Mouse (Mus musculus) gastrocnemius, postnatal 14 days (tissue): ENCODE data around the gene Aldh3a1. TPM values are rescaled to one million over a fixed set of nuclear protein-coding genes. Genes with fewer than 3 reads are reported as not detected.

ENCODE experiments used
- DNase-seq: peaks from one replicate; pipeline ENCODE4 v3.0.0; 2021; ENCODE audit warnings: mixed read lengths
- intact Hi-C: fragments of 180-260 bp; cut with DNase I; formaldehyde crosslinking; loops from one replicate; pipeline ENCODE4 v1.15.1; 2025; ENCODE audit warnings: low total_unique reads
- total RNA-seq, 2 experiments: library from RNA; stranded (reverse); gene quantifications; 2 replicates each; pipeline ENCODE4 v1.2.3; 2021

Gene Aldh3a1
- total RNA-seq, 2 experiments from 2014 or later, result 0.23 TPM; not detected in 1

DNA sequence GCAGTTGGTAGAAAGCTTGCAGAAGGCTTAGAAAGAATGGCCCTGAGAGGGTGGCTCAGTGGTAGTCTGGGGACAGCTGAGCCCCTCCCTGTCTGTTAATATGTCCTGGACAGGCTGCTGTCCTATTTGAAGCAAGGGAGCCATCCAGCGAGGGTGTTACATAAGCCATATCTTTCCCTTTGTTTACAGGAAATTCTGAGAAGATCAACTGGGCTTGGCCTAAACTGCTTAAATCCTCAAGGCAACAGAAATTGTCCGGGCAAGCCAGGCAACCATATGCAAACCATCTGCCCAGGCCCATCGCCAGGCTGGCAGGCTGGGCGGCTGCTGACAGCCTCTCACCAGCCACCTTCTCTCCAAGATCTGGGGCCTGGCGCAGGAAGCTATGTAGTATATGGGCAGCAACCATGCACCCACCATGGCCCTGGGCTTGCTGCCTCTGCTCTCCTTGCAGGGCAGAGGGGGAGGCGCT is 18.6 kb downstream of the Aldh3a1 start:
- DNase-seq, result peak; percentile 35
- intact Hi-C loops, result no loop called here

DNA sequence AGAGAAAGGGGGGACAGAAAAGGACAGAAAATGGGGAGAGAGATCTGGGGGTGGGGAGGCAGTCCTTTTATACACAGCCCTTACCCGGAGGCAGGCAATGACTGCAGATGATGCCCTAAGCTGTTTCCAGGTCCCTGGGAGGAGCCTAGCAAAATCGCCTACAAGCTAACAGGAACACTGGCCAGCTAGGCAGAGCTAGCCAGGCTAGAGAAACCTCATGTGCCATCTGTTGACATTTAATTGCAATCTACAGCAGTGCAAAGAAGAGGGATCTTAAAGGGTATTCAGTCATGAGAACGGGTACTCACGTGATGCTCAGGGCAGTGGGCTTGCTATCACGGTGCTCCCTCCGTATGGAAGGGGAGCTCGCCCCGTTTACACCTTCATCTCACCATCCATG is 20.5 kb downstream of the Aldh3a1 start:
- no peak for DNase-seq
- intact Hi-C loops, result no loop called here

DNA sequence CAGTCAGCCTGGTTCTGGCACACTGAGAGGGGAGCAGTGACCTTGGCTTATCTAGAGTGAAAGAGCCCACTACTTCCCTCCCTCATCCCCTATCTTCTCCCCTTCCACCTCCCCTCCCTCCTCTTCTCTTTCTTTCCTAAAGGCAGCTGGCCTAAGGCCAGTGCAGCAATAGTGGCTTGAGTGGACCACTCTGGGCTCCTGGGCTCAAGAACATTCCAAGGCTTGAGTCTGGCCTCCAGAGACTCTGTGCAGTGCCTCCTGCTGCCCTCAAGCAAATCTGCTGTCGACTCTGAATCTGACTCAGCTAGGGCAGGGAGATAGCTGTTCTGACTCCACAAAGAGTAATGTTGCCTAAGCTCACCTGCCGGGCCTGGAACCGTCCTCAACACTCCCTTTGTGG is 21.1 kb downstream of the Aldh3a1 start:
- intact Hi-C loops, result no loop called here
- DNase-seq, result no peak

DNA sequence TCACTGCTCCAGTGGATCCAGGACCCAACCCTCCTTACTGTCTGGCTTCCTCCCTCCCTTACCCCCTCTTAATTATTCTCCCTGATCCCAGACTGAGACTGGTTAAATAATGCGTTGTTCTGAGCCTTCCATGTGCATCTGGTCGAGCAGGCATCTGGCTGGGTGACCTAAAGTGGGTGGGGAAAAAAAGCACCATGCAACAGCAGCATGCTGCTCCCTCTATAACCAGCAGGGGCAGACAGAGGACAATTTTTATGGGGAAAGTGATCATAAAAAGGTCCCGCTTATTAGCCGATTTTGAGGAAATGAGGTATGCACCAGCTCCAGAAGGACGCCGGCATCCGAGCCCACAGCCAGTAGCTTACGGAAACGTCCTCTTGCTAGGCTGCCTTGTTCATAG is 24.0 kb downstream of the Aldh3a1 start:
- peak; percentile 63 for DNase-seq
- intact Hi-C loops, result no loop called here

DNA sequence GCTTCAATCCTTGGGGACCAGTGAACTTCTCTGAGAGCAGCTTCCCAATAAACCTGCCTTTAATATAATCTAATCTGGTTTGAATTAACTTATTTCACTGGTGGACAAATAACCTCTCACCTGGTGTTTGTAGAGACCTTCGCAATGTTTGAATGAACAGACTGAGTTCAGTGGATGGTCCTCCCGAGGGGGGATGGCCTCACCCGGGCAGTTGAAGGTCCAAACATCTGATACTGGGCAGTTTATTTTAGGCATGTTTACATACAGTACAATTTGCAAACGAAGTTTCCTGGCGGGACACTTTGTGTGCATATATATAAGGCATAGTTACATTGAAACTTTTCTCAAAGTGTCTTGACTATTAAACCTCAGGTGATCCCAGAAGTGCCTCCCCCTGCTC is 26.8 kb downstream of the Aldh3a1 start:
- DNase-seq, result no peak
- intact Hi-C loops, result no loop called here

DNA sequence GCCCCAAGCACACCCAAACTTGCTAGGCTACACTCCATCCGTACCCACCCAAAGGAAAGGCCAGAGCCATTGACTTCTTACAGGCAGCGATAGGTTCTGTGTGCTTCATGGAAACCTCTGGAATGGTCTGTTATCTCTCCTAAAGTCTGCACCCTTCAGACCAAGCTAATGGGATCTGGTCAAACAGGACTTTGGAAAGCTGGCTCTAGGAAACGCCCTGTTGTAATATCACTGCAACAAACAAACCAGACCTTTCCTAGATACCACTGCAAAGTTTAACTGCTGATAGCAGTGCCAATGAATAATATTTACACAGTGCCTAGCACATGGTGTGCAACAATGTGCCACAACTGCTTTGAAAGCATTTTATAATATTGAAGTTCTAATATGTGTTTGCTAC is 28.7 kb downstream of the Aldh3a1 start:
- intact Hi-C loops, result no loop called here
- no peak for DNase-seq

DNA sequence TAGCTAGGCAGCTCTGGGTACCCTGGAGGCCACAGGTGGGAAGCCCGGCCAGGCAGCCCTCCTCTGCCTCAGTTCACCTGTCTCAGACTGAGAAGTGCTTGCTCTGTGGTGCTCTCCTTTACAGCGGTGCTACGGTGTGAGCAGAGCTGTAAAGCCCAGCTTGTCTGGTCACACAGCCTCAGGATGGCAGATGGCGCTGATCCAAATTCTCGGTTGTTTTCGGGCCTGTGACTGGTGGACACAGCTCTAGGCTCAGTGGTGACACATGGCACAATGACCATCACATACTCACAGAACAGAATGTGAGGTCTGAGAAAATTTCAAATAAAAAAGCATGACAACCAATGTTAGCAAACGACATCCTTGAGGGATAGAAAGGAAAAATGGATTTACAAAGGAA is 37.1 kb downstream of the Aldh3a1 start:
- intact Hi-C loops, result no loop called here
- no peak for DNase-seq

DNA sequence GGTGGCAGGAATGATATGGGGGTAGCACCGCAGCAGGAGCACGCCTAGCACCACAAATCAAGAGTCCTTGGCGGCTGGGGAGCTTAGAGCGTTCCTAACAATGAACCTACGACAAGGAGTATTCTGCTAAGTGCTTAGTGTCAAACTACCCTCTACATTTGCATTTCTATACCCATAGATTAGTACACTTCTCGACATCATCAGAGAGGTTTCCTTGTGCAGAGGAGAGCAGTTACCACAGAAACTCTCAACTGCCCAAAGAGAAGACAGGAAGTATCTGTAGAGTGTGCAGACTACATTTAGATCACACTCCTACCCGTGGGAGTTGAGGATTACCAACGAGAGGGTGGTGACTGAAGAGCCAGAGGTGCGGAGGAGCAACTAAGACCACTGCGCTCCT is 44.4 kb downstream of the Aldh3a1 start:
- DNase-seq, result no peak
- intact Hi-C loops, result no loop called here

DNA sequence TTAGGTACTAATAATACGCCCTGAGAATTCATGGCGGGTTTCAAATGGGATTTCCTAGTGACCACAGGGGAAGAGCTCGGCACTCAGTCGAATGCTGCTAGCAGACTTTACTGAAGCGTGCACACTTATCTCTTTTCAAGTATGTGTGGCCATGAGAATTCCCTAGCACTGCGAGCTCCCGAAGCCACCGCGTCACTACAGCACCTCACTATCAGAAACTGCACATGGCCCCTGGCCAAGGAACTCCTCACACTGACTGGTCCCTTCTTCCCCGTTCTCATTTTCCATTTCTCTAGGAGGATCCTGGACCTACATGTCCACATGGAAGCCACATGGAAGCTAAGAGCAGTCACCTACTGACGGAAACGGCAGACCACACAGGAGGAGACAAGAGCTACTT is 45.5 kb downstream of the Aldh3a1 start:
- intact Hi-C loops, result no loop called here
- no peak for DNase-seq

DNA sequence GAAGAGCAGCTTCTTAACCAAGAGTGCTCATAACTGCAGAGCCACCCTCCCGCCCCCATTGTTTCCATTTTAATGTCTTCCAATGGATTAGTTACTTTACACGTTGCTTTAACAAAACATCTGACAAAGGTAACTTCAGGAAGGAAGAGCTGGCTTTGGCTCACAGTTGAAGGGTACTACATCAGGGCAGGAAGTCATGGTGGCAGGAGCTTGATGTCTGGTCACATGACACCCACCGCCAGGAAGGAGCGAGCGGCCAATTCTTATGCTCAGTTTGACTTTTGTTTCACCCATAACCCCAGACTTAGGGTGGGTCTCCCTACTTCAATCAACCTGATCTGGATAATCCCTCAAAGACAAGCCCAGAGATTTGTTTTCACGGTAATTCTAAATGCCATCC is 51.8 kb downstream of the Aldh3a1 start:
- DNase-seq, result no peak
- intact Hi-C loops, result no loop called here

DNA sequence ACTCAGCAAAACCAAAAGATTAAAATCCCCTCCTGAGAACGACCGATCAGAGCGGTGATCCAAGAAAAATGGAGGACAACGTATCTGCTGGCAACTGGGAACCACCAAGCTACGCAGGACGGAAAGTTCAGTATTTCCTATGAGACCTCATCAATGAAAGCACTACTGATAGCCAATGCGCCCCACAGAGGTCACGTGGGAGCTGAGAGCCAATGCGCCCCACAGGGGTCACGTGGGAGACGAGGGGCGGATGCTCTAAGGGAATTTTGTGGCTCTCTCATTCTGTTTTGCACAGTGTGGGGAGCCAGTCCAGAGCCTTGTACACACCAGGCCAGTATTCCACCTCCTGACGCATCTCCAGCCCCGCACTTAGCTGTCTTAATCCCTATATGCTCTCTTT is 55.2 kb downstream of the Aldh3a1 start:
- no peak for DNase-seq
- intact Hi-C loops, result no loop called here

DNA sequence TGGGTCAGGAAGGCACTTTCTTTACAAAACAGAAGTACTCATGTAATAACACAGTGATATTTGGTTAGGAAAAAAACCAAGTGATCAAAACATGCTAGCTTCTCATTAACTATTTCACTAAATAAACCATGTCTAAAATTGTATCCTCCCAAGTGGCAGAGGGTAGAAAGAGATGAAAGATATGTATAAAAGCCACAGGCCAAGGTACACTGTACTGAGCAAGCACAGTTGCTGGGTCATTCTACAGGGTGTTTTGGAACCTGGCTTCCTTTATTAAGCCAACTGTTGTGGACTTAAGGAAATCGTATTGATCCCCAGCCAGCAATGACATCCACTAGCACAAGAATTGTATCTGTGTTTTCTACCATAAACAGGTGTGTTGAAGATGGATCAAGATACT is 56.5 kb downstream of the Aldh3a1 start:
- DNase-seq, result no peak
- intact Hi-C loops, result no loop called here

DNA sequence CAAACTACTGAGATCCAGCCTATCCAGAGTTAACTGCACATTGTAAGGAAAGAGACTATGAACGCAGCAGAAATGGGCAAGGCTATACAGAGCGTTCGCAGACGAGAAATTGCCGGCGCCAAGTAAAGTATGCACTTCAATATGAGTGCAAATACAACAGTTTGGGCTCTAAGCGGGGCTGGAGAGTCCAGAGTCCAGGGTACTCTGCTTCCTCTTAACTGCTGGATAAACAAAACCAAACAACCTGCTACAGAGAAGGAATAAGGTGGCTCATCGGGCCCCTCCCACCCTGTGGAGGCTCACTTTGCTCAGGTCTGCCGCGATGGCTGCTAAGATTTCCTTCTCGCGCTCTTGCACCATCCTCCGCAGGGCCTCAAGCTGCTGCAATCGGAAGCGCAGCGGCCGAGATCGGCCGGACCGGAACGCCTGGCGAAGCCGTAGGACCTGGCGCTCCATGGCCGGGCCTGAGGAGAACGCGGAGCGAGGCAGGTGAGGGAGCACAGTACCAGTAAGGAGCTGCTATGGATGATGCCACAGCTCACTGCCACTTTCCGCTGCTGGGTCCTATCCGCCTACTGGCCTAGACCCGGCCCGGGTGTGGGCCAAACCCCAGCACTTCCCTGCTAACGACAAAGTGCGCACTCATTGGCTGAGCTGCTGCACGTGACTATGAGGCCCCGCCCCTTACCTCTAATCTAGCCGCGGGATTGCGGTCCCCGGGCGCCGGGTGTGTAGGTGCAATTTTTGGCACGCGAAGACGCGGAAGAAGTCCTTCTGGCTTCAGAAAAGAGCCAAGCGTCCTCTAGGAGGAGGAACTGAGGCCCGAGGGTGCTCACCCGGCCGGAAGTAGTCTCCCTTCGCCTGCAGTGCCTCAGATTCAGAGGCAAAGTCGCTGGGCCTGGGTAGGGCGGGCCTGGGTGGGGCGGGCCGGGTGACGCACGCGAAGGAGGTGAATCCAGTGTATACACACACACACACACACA is 59.5 kb downstream of the Aldh3a1 start, which contains the start of gene Aldh3a2:
Aldh3a2 (minus strand) TSS at position 914 of the 983 bp plus-strand sequence.
- DNase-seq, result peak; percentile 94
- intact Hi-C loops, result no loop called here

Other genes starting within 250 kb of the Aldh3a1 start
- gene Kcnj12, start 185.0 kb upstream of the Aldh3a1 start, total RNA-seq, result 10 to 100 TPM; 37.4 to 59.8 TPM
- under 1 TPM; 0.29 to 0.37 TPM for gene Tnfrsf13b, start 80.8 kb upstream of the Aldh3a1 start, total RNA-seq
- gene Usp22, start 32.5 kb upstream of the Aldh3a1 start, total RNA-seq, result 10 to 100 TPM; 18.3 to 23.8 TPM
- 10 to 100 TPM; 16.7 to 18.3 TPM for gene Aldh3a2, start 59.9 kb downstream of the Aldh3a1 start, total RNA-seq
- gene Slc47a2, start 135.3 kb downstream of the Aldh3a1 start, total RNA-seq, result not detected
- 1 to 10 TPM; 5.9 to 7.7 TPM for gene Slc47a1, start 170.8 kb downstream of the Aldh3a1 start, total RNA-seq
- 1 to 10 TPM in 1 of 2 experiments, under 1 TPM in 1; 0.86 to 1.1 TPM for gene Rnf112, start 246.6 kb downstream of the Aldh3a1 start, total RNA-seq